Mouse (Mus musculus) embryonic facial prominence, embryonic 11.5 days (tissue): ENCODE measurements around the gene Coq10a. TPM values are rescaled to one million over a fixed set of nuclear protein-coding genes. Genes with fewer than 3 reads are reported as not detected.

Experiments used
- ATAC-seq: fragments of 200-750 bp; cut with Nextera tagmentation; replicated peaks from 2 replicates; pipeline ENCODE4 v1.8.0; 2017; ENCODE audit warnings: low read depth; ENCODE audit not compliant: insufficient number of reproducible peaks, low FRiP score, low TSS enrichment
- DNase-seq: peaks from one replicate; pipeline ENCODE4 v3.0.0-alpha.2; 2015; ENCODE audit warnings: low spot score
- H3K27ac ChIP-seq: fragments of 300-500 bp; sonication (generic); replicated peaks from 2 replicates; pipeline ENCODE4 v1.5.1; 2014; ENCODE audit warnings: mild to moderate bottlenecking, low read depth, low read length, control low read depth
- H3K27me3 ChIP-seq: fragments of 300-500 bp; sonication (generic); 2 replicates; pipeline ENCODE4 v1.6.1; 2014; ENCODE audit warnings: mild to moderate bottlenecking, low read length, moderate library complexity, mixed read lengths; ENCODE audit not compliant: control insufficient read depth, insufficient read depth
- H3K36me3 ChIP-seq: fragments of 300-500 bp; sonication (generic); replicated peaks from 2 replicates; pipeline ENCODE4 v1.6.1; 2014; ENCODE audit warnings: low read depth, mild to moderate bottlenecking, low read length, moderate library complexity, mixed read lengths; ENCODE audit not compliant: control insufficient read depth, insufficient read depth
- H3K4me1 ChIP-seq: fragments of 300-500 bp; sonication (generic); 2 replicates; pipeline ENCODE4 v1.6.1; 2014; ENCODE audit warnings: low read length, mixed read lengths; ENCODE audit not compliant: control insufficient read depth, insufficient read depth
- H3K4me2 ChIP-seq: fragments of 300-500 bp; sonication (generic); 2 replicates; pipeline ENCODE4 v1.6.1; 2014; ENCODE audit warnings: low read depth, mild to moderate bottlenecking, control low read depth, low read length, moderate library complexity
- H3K4me3 ChIP-seq: fragments of 300-500 bp; sonication (generic); 2 replicates; pipeline ENCODE4 v1.5.1; 2014; ENCODE audit warnings: low read depth, low read length, control low read depth
- H3K9ac ChIP-seq: fragments of 300-500 bp; sonication (generic); replicated peaks from 2 replicates; pipeline ENCODE4 v1.6.1; 2014; ENCODE audit warnings: mild to moderate bottlenecking, control low read depth, low read length
- H3K9me3 ChIP-seq: fragments of 300-500 bp; sonication (generic); replicated peaks from 2 replicates; pipeline ENCODE4 v1.6.1; 2016; ENCODE audit warnings: mild to moderate bottlenecking, low read length, inconsistent platforms, mixed read lengths; ENCODE audit not compliant: control insufficient read depth
- WGBS: fragments of 180-500 bp; shearing (Covaris S2); extraction: QIAGEN DNeasy Blood & Tissue Kit; methylation state at CpG from one replicate; pipeline ENCODE4 v1.1.7; 2014; 5-methylcytosine and 5-hydroxymethylcytosine counted together
- microRNA-seq: library from miRNA; unstranded; fragments of <30 nt; microRNA quantifications from one replicate; pipeline ENCODE4, GENCODE M21; 2016; ENCODE audit warnings: borderline number of aligned reads
- polyA plus RNA-seq: library from polyadenylated mRNA; unstranded; fragments of >200 nt; fragmentation: Nextera tagmentation; extraction: Ambion mirVana; gene quantifications from 2 replicates; pipeline ENCODE4 v1.2.1, GENCODE M21; 2014

Gene Coq10a
- polyA plus RNA-seq, 1 experiment from 2014 or later: 13.2 TPM

DNA sequence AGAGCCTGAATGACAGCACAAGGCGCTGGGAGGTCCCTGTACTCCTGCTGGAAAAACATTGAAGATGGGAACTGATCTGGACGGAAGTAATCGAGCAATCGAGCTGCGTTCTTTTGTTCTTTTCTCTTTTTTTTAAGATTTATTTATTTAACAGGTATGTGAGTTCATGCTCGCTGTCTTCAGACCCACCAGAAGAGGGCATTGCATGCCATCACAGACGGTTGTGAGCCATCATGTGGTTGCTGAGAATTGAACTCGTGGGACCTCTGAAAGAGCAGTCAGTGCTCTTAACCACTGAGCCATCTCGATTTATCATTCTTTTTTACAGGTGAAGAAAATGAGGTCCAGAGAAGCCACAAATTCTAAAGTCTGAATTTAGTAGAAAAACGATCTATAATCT, 41.2 kb downstream of the Coq10a start:
- Histone ChIP-seq H3K36me3 (peaks cover 12% of the 10 kb centered on the region), H3K4me3 (no peak overlapping the region), H3K9me3 (no peaks in the 10 kb centered on the region), H3K9ac (no peak overlapping the region), H3K27me3 (no peaks in the 10 kb centered on the region), H3K4me1 (no peaks in the 10 kb centered on the region), H3K4me2 (no peak overlapping the region), H3K27ac (no peak overlapping the region)
- WGBS: 92% methylated on average over 10 of the region's 10 CpGs
- DNase-seq: no peak
- ATAC-seq: no peak

DNA sequence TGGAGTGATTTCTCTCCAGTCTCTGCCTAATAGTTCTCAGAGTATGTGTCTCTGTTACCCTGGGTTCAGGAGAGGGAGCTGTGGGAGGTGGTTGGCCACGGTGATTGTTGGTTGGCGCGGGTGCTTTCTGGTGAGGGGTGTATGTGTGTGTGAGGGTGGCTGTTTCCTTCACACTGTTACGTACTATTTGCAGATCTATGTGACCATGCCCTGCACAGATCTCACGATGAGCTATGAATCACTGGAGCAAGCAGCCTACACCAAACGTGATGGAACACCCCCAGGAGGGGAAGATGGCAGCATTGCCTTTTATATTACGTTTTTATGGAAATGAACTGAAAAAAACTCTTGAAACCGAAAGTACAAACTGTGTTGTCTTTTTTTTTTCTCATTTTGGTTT, 42.0 kb downstream of the Coq10a start:
- no peak overlapping the region for H3K4me3 ChIP-seq
- no peaks in the 10 kb centered on the region for H3K27me3 ChIP-seq
- no peak for DNase-seq
- peaks cover 12% of the 10 kb centered on the region for H3K36me3 ChIP-seq
- ATAC-seq: no peak
- H3K27ac ChIP-seq: no peak overlapping the region
- 94% methylated on average over 8 of the region's 8 CpGs for WGBS
- no peaks in the 10 kb centered on the region for H3K9me3 ChIP-seq
- H3K9ac ChIP-seq: no peak overlapping the region
- no peak overlapping the region for H3K4me2 ChIP-seq
- no peaks in the 10 kb centered on the region for H3K4me1 ChIP-seq

DNA sequence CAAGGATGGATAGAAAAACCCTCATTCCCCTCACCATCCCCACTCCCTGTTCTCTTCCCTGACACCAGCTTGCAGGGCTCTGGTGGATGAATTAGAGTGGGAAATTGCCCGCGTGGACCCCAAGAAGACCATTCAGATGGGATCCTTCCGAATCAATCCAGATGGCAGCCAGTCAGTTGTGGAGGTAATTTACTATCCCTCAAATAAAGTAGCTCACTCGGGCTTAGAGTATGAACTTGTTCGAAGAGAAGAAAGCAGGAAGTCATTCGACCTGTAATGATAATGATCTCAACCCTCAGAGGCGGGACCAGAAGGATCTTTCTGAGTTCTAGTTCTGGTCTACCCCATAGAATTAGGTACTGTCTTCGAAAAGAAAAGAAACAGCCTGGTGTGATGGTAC, 45.3 kb downstream of the Coq10a start:
- Histone ChIP-seq H3K27me3 (no peaks in the 10 kb centered on the region), H3K9me3 (no peaks in the 10 kb centered on the region), H3K27ac (no peak overlapping the region), H3K36me3 (peaks cover 12% of the 10 kb centered on the region), H3K4me3 (peak overlapping the region; percentile 89), H3K4me2 (peak overlapping the region; percentile 69), H3K4me1 (no peaks in the 10 kb centered on the region), H3K9ac (peak overlapping the region; percentile 98)
- no peak for ATAC-seq
- no peak for DNase-seq
- 81% methylated on average over 8 of the region's 8 CpGs for WGBS

DNA sequence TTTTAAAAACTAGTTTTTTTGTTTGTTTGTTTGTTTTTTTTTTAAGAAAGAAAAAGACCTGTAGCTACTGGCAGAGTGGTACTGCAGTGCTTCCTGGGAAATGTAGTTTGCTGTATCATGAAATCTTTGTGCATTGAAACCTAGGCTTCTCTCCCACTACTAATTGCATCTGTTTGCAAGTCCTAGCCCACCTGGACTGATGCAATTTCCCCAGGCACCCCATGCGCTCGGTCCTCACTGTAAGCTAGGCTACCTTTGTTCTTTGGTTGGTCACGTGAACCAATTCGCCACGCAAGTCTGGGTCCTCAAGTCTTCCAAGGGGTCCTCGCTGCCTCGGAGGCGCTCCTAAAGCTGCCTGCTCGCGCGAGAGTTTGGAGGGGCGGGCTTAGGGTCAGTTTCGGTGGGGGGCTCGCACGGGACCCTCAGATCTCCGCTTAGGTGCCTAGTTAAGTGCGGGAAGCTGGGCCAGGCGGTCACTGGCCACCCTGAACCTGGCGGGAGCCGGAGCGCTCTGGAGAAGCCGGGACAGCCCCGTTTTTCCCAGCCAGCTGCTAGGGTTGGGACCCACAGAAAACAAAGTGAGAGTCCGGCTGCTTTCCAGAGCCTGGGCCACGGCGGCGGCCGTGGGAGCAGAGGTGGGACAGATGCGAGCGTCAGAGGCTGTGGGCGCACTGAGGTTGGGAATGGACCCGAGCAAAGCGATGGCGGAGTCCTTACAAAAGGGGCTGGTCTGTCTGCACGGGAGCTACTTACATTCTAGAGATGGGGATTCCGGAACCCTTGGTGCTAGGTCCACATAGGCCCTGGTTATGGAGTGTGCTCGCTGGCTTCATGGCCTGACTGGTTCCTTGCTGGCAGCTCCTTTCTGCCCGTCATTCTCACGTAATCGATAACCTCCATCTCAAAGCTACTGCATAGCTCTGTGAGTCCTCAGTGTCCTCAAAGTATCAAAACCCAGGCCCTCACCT, 46.4 kb downstream of the Coq10a start, which contains the start of gene Cnpy2:
Gene Cnpy2 (plus strand): TSS at position 319 of the 968 bp plus-strand sequence.
- no peaks in the 10 kb centered on the region for H3K27me3 ChIP-seq
- peak within 1 kb of the TSS; percentile 69 for H3K4me2 ChIP-seq
- peaks cover 19% of the 10 kb centered on the region for H3K36me3 ChIP-seq
- peak within 1 kb of the TSS; percentile 95 for H3K27ac ChIP-seq
- DNase-seq (peak; percentile 99), ATAC-seq (peak; percentile 96)
- WGBS: under 1% methylated on average over 40 of the region's 40 CpGs
- peak within 1 kb of the TSS; percentile 98 for H3K9ac ChIP-seq
- no peaks in the 10 kb centered on the region for H3K9me3 ChIP-seq
- H3K4me1 ChIP-seq: no peaks in the 10 kb centered on the region
- H3K4me3 ChIP-seq: peak within 1 kb of the TSS; percentile 89

DNA sequence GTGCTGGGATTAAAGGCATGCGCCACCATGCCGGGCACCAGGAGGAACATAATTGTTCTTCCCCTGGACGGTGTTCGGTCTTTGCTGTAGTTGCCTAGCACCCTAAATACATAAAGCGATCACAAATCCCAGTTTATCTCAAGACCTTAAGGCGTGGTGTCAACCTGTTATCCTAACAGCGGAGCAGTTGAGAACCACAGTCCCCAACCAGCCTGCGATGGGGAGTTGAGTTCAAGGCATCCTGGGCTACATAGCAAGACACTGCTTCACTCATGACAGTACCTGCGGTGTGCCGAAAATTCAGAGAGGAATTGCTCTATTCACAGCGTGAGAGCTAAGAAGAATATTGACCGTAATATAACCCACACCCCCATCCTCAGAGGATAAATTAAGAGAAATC, 47.2 kb downstream of the Coq10a start:
- Histone ChIP-seq H3K4me1 (no peaks in the 10 kb centered on the region), H3K4me2 (peak overlapping the region; percentile 69), H3K27me3 (no peaks in the 10 kb centered on the region), H3K9me3 (no peaks in the 10 kb centered on the region), H3K27ac (no peak overlapping the region), H3K4me3 (peak overlapping the region; percentile 89), H3K36me3 (peaks cover 15% of the 10 kb centered on the region), H3K9ac (peak overlapping the region; percentile 54)
- 65% methylated on average over 12 of the region's 12 CpGs for WGBS
- DNase-seq (no peak), ATAC-seq (no peak)

DNA sequence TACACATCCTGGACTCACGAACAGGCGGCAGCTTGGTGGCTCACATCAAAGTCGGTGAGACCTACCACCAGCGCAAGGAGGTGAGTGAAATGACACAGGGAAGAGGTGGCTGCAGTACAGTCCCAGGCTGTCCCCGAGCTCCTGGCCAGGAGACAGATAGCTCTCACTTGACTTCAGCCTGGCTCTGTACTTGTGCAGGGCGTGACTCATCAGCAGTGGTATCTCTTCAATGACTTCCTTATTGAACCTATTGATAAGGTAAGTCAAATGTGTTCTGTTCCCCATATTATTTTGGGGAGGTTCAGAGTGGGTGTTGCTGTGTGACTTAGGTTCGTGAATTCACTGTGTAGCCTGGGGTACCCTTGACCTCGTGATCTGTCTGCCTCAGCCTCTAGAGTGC, 53.2 kb downstream of the Coq10a start:
- Histone ChIP-seq H3K9me3 (no peaks in the 10 kb centered on the region), H3K4me1 (no peaks in the 10 kb centered on the region), H3K4me3 (no peak overlapping the region), H3K27ac (no peak overlapping the region), H3K9ac (no peak overlapping the region), H3K4me2 (no peak overlapping the region), H3K36me3 (peaks cover 10% of the 10 kb centered on the region), H3K27me3 (no peaks in the 10 kb centered on the region)
- DNase-seq (no peak), ATAC-seq (no peak)
- 93% methylated on average over 8 of the region's 8 CpGs for WGBS

Small RNA genes within 50 kb of the gene (microRNA-seq; reads per million reads assigned to microRNA genes)
- not detected for gene Gm25361
- not detected for gene Gm26308
- not detected for gene Mir6914
- 1.4 reads per million for gene Mir6915

Other genes with a start within 250 kb of the Coq10a start
- 24.5 and 24.6 TPM in 2 replicates for gene Rbms2, start 188.7 kb downstream of the Coq10a start, polyA plus RNA-seq
- gene Gls2, start 174.5 kb downstream of the Coq10a start, polyA plus RNA-seq: 0.76 and 1.2 TPM in 2 replicates
- gene Spryd4, start 157.2 kb downstream of the Coq10a start, polyA plus RNA-seq: 30.7 and 33.7 TPM in 2 replicates
- 0.45 TPM in 1 of 2 replicates, not detected in the other for gene Mip, start 143.2 kb downstream of the Coq10a start, polyA plus RNA-seq
- gene Timeless, start 136.9 kb downstream of the Coq10a start, polyA plus RNA-seq: 64.2 and 66.6 TPM in 2 replicates
- 0.21 and 0.80 TPM in 2 replicates for gene Apon, start 114.9 kb downstream of the Coq10a start, polyA plus RNA-seq
- gene Apof, start 100.3 kb downstream of the Coq10a start, polyA plus RNA-seq: not detected in 2 replicates
- gene Stat2, start 98.4 kb downstream of the Coq10a start, polyA plus RNA-seq: 12.7 and 13.4 TPM in 2 replicates
- not detected in 2 replicates for gene Il23a, start 70.2 kb downstream of the Coq10a start, polyA plus RNA-seq
- gene Pan2, start 65.7 kb downstream of the Coq10a start, polyA plus RNA-seq: 33.6 and 35.2 TPM in 2 replicates
- gene Cnpy2, start 46.5 kb downstream of the Coq10a start, polyA plus RNA-seq: 288 and 305 TPM in 2 replicates
- gene Cs, start 31.3 kb downstream of the Coq10a start, polyA plus RNA-seq: 246 and 258 TPM in 2 replicates
- 9.3 and 10.4 TPM in 2 replicates for gene Ankrd52, start 8.1 kb upstream of the Coq10a start, polyA plus RNA-seq
- not detected in 2 replicates for gene Slc39a5, start 32.2 kb upstream of the Coq10a start, polyA plus RNA-seq
- 92.2 and 99.1 TPM in 2 replicates for gene Nabp2, start 42.5 kb upstream of the Coq10a start, polyA plus RNA-seq
- gene Rnf41, start 42.7 kb upstream of the Coq10a start, polyA plus RNA-seq: 36.4 and 38.9 TPM in 2 replicates
- 103 and 109 TPM in 2 replicates for gene Smarcc2, start 90.3 kb upstream of the Coq10a start, polyA plus RNA-seq
- 678 and 740 TPM in 2 replicates for gene Myl6, start 125.1 kb upstream of the Coq10a start, polyA plus RNA-seq
- gene Myl6b, start 129.7 kb upstream of the Coq10a start, polyA plus RNA-seq: 2.3 and 2.9 TPM in 2 replicates
- gene Esyt1, start 156.9 kb upstream of the Coq10a start, polyA plus RNA-seq: 12.5 and 15.8 TPM in 2 replicates
- gene Zc3h10, start 178.8 kb upstream of the Coq10a start, polyA plus RNA-seq: 13.6 and 15.0 TPM in 2 replicates
- 3,098 and 3,409 TPM in 2 replicates for gene Rpl41, start 180.3 kb upstream of the Coq10a start, polyA plus RNA-seq
- 268 and 270 TPM in 2 replicates for gene Pa2g4, start 197.0 kb upstream of the Coq10a start, polyA plus RNA-seq
- 10.2 and 10.6 TPM in 2 replicates for gene Erbb3, start 220.7 kb upstream of the Coq10a start, polyA plus RNA-seq